Mouse (Mus musculus) hindbrain, embryonic 12.5 days (tissue): ENCODE data around the gene Lgi1. TPM values are rescaled to one million over a fixed set of nuclear protein-coding genes. Genes with fewer than 3 reads are reported as not detected.

ENCODE experiments used
- ATAC-seq: fragments of 200-750 bp; cut with Nextera tagmentation; 2 replicates; pipeline ENCODE4 v1.8.0; 2017; ENCODE audit warnings: moderate TSS enrichment; ENCODE audit not compliant: low FRiP score
- H3K27ac ChIP-seq: fragments of 300-500 bp; sonication (generic); 2 replicates; pipeline ENCODE4 v1.5.1; 2016; ENCODE audit warnings: mild to moderate bottlenecking
- H3K27me3 ChIP-seq: fragments of 300-500 bp; sonication (generic); 2 replicates; pipeline ENCODE4 v1.6.1; 2016; ENCODE audit warnings: mild to moderate bottlenecking
- H3K36me3 ChIP-seq: fragments of 300-500 bp; sonication (generic); 2 replicates; pipeline ENCODE4 v1.6.1; 2016; ENCODE audit warnings: mild to moderate bottlenecking
- H3K4me1 ChIP-seq: fragments of 300-500 bp; sonication (generic); 2 replicates; pipeline ENCODE4 v1.6.1; 2016
- H3K4me2 ChIP-seq: fragments of 300-500 bp; sonication (generic); replicated peaks from 2 replicates; pipeline ENCODE4 v1.6.1; 2016; ENCODE audit warnings: mild to moderate bottlenecking
- H3K4me3 ChIP-seq: fragments of 300-500 bp; sonication (generic); 2 replicates; pipeline ENCODE4 v1.5.1; 2016; ENCODE audit warnings: mild to moderate bottlenecking
- H3K9ac ChIP-seq: fragments of 300-500 bp; sonication (generic); 2 replicates; pipeline ENCODE4 v1.6.1; 2016; ENCODE audit warnings: mild to moderate bottlenecking, moderate library complexity
- H3K9me3 ChIP-seq: fragments of 300-500 bp; sonication (generic); replicated peaks from 2 replicates; pipeline ENCODE4 v1.6.1; 2016; ENCODE audit warnings: mild to moderate bottlenecking
- WGBS: fragments of 180-500 bp; shearing (Covaris S2); methylation state at CpG from one replicate; pipeline ENCODE4 v1.1.7; 2016; 5-methylcytosine and 5-hydroxymethylcytosine counted together
- polyA plus RNA-seq: library from polyadenylated mRNA; unstranded; fragments of >200 nt; fragmentation: Nextera tagmentation; extraction: Ambion mirVana; gene quantifications from 2 replicates; pipeline ENCODE4 v1.2.1, GENCODE M21; 2016

Lgi1 gene
- polyA plus RNA-seq, 1 experiment from 2014 or later: 5.2 TPM

DNA sequence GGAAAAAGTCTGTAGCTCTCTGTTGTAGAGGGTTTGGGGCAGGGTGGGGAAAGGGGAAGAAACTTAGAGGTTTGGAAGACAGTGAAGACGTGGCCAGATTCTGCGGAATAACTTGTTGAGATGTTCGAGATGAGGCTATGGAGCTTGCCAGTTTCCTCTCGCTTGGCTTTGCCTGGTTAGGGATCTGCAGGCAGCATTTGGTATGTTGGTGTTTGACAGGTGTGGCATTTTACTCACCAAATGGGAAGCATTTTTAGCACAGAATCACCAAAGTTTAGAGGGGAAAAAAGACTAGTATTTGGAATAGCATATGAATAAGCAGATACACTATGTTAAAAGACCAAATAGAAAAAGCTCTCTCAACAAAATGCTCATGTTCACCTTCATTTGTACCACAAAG lies 54.0 kb downstream of the Lgi1 start:
- Histone ChIP-seq H3K36me3 (no peaks in the 10 kb centered on the region), H3K4me3 (no peak overlapping the region), H3K9ac (no peak overlapping the region), H3K4me2 (no peak overlapping the region), H3K27me3 (no peaks in the 10 kb centered on the region), H3K9me3 (no peaks in the 10 kb centered on the region), H3K27ac (no peak overlapping the region), H3K4me1 (no peaks in the 10 kb centered on the region)
- 92% methylated on average over 4 of the region's 4 CpGs for WGBS
- no peak for ATAC-seq

- ATAC-seq: no peak
- no peak overlapping the region for H3K4me2 ChIP-seq
- H3K9me3 ChIP-seq: no peaks in the 10 kb centered on the region
- H3K27ac ChIP-seq: no peak overlapping the region
- H3K27me3 ChIP-seq: no peaks in the 10 kb centered on the region
- H3K36me3 ChIP-seq: no peaks in the 10 kb centered on the region
- 90% methylated on average over 4 of the region's 4 CpGs for WGBS
- peaks cover 3% of the 10 kb centered on the region for H3K4me1 ChIP-seq
- no peak overlapping the region for H3K9ac ChIP-seq
- no peak overlapping the region for H3K4me3 ChIP-seq
Observed at GRCm38 (mm10) chr19:38319168-38319567, 54.8 kb downstream of the Lgi1 start.

- no peak for ATAC-seq
- Histone ChIP-seq H3K27ac (no peak overlapping the region), H3K9ac (no peak overlapping the region), H3K36me3 (no peaks in the 10 kb centered on the region), H3K9me3 (no peaks in the 10 kb centered on the region), H3K4me2 (no peak overlapping the region), H3K27me3 (no peaks in the 10 kb centered on the region), H3K4me1 (peaks cover 4% of the 10 kb centered on the region), H3K4me3 (no peak overlapping the region)
- WGBS: 89% methylated on average over 5 of the region's 5 CpGs
Observed at GRCm38 (mm10) chr19:38320651-38321188, 56.4 kb downstream of the Lgi1 start.

DNA sequence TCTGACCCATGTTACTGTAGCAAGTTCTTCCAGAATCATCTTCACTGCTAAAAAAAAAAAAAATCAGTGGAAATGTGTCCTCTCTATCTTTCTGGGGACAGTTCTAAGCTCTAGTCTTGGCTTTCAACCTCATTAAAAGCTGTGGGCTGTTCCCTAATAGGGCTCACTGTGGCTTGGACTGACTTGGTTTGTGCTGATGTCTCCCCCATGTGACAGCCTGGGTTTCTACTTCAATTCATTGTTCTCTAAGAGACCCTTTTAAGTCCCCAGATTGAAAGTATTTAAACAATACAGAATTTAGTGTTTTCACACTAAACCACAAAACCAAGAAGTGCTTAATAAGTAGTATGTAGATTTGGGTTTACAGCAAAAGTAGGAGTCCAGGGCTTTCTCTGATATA lies 59.4 kb downstream of the Lgi1 start:
- Histone ChIP-seq H3K27me3 (no peaks in the 10 kb centered on the region), H3K4me1 (peaks cover 4% of the 10 kb centered on the region), H3K4me2 (no peak overlapping the region), H3K4me3 (no peak overlapping the region), H3K27ac (no peak overlapping the region), H3K9ac (no peak overlapping the region), H3K9me3 (no peaks in the 10 kb centered on the region), H3K36me3 (no peaks in the 10 kb centered on the region)
- ATAC-seq: no peak

DNA sequence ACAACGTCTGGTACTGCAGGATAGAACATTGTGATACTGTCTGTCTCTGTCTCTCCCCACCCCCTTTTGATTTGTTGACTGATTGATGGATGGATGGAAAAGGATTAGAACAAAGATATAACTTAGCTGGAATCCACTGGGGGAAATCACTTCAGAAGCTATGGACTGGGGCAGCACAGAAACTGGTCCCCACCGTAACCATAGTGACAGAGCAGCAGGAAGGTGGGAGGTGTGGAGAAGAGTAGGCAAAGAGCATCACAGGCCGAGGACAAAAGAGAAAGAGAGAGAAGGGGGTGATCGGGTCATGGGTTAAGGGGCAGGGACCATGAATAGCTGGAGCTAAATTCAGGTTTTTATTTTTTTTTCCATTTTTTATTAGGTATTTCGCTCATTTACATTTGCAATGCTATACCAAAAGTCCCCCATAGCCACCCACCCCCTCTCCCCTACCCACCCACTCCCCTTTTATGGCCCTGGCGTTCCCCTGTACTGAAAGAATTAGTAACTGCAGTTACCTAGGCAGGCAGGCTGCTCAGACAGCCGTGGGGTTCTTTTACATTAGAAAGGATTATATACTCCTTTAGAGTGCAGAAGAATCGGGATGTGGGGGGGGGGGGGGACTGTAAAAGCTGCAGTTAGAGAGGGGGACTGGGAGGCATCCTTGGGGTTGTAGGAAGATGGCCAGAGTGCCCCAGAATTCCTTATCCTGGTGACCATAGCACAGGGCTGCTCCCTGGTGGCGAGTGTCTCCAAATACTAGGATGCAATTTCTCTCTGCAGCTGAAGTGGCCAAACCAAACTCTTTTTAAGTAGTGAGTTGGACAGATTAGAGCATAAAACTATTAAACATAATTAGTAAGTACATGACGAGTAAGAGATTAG lies 60.1 kb downstream of the Lgi1 start:
- Histone ChIP-seq H3K9me3 (no peaks in the 10 kb centered on the region), H3K4me1 (peaks cover 4% of the 10 kb centered on the region), H3K27ac (no peak overlapping the region), H3K36me3 (no peaks in the 10 kb centered on the region), H3K4me3 (no peak overlapping the region), H3K4me2 (no peak overlapping the region), H3K9ac (no peak overlapping the region), H3K27me3 (no peaks in the 10 kb centered on the region)
- WGBS: 27% methylated on average over 10 of the region's 10 CpGs
- ATAC-seq: peak; percentile 68

DNA sequence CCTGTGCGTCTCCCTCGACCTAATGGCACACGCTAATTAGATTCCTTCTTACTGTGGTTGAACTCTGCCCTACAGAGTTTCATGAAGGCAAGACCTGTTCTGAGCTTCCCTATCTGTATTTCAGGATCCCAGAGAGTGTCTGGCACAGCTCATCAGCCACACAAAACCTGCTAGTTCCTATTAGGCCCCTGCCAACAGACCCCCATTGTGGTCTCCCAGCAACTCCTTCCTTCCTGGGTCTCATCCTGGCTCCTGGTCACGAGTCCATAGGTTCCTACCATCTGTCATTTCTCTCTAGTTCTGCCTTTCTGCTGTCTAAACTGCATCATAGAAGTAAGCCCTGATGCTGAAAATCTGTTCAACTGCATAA lies 60.7 kb downstream of the Lgi1 start:
- Histone ChIP-seq H3K27me3 (no peaks in the 10 kb centered on the region), H3K36me3 (no peaks in the 10 kb centered on the region), H3K4me3 (no peak overlapping the region), H3K4me1 (peaks cover 4% of the 10 kb centered on the region), H3K9me3 (no peaks in the 10 kb centered on the region), H3K9ac (no peak overlapping the region), H3K4me2 (no peak overlapping the region), H3K27ac (no peak overlapping the region)
- 65% methylated on average over 4 of the region's 4 CpGs for WGBS
- ATAC-seq: no peak

DNA sequence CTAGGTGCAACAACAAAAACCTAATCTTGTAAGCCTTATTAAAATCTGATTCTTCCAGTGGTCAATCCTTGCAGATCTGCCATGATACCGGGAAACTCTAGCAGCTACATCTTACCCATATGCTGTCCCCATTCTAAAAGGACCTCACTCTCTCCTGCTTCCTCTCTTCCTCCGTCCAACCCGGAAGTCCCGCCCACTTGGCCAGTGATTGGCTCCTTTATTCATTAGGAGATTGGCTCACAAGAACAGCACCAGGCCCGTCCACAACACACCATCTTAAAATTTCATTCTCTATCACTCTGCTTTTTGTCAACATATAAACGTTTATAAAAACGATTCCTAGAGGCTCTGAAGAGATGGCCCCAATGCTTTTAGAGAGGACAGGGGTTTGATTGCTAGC lies 61.5 kb downstream of the Lgi1 start:
- 83% methylated on average over 7 of the region's 7 CpGs for WGBS

DNA sequence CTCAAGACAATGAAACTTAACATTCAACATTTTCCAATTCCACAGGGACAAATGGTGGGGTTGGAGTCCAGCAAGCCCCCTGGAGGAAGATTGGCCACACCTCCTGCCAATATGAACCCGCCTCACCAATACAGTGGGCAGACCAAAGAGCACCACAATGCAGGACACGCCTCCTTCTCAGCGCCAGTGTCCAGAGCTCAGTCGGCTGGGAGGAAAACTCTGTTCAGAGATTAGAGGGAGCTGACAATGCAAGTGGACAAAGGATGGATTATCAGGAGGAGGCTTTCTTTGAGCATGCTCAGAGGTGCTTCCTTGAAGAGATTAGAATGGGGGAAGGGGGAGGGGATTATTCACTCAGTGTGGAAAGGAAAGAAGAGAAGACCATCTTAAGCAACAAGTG lies 62.7 kb downstream of the Lgi1 start:
- Histone ChIP-seq H3K4me2 (no peak overlapping the region), H3K4me3 (no peak overlapping the region), H3K9me3 (no peaks in the 10 kb centered on the region), H3K4me1 (peaks cover 4% of the 10 kb centered on the region), H3K27ac (no peak overlapping the region), H3K36me3 (no peaks in the 10 kb centered on the region), H3K9ac (no peak overlapping the region), H3K27me3 (no peaks in the 10 kb centered on the region)
- ATAC-seq: no peak
- WGBS: 43% methylated on average over 4 of the region's 4 CpGs

More for the DNA sequence above, 61.5 kb downstream of the Lgi1 start:
- Histone ChIP-seq H3K4me3 (no peak overlapping the region), H3K36me3 (no peaks in the 10 kb centered on the region), H3K9ac (no peak overlapping the region), H3K27ac (no peak overlapping the region), H3K4me2 (no peak overlapping the region), H3K27me3 (no peaks in the 10 kb centered on the region), H3K4me1 (peaks cover 4% of the 10 kb centered on the region), H3K9me3 (no peaks in the 10 kb centered on the region)
- no peak for ATAC-seq

DNA sequence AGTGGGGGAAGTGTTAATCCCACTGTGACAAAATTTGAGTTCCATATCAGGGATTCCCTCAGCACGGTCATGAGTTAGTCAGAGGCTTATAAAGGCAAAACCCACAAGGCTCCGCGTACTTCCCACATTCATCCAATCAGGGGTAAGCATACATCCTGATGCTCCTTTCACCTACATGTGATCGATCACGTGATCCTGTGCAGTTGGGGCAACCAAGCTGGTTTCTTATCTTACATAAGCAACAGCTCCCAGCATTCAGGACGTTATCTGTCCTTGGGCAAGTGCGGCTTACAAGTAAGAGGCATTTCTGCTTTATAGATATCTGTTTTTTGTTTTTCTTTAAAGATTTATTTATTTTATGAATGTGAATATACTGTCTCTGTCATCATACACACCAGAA lies 63.7 kb downstream of the Lgi1 start:
- H3K4me3 ChIP-seq: no peak overlapping the region
- ATAC-seq: no peak
- WGBS: 95% methylated on average over 7 of the region's 7 CpGs
- H3K9ac ChIP-seq: no peak overlapping the region
- H3K27me3 ChIP-seq: no peaks in the 10 kb centered on the region
- no peak overlapping the region for H3K4me2 ChIP-seq
- H3K4me1 ChIP-seq: peaks cover 4% of the 10 kb centered on the region
- no peaks in the 10 kb centered on the region for H3K36me3 ChIP-seq
- no peaks in the 10 kb centered on the region for H3K9me3 ChIP-seq
- H3K27ac ChIP-seq: no peak overlapping the region

- Histone ChIP-seq H3K9ac (no peak overlapping the region), H3K27ac (no peak overlapping the region), H3K36me3 (no peaks in the 10 kb centered on the region), H3K4me3 (no peak overlapping the region), H3K4me1 (peaks cover under 1% of the 10 kb centered on the region; the same call in 1 of the 2 replicates), H3K9me3 (no peaks in the 10 kb centered on the region), H3K27me3 (no peaks in the 10 kb centered on the region), H3K4me2 (no peak overlapping the region)
- ATAC-seq: no peak
- WGBS: 85% methylated on average over 5 of the region's 5 CpGs
Observed at GRCm38 (mm10) chr19:38329257-38329656, 64.9 kb downstream of the Lgi1 start.

DNA sequence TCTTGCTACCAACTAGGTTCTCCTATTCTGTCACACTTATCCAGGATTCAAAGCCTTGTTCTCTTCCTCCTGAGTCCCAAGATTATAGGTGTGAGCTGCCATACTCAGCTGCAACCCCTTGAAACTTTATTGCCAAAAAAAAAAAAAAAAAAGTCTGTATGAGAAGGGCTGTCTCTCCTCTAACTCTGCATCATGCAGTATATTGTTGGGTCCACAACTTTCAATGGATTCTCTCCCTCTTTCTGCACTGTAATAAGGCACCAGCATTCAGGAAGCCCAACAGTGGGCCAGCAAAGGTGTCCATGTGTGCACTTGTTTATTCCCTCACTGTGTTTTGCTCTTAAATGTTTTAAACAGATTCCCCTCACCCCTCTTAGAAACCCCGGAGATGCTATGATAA lies 66.7 kb downstream of the Lgi1 start:
- H3K27ac ChIP-seq: no peak overlapping the region
- 67% methylated on average over 1 of the region's 1 CpGs for WGBS
- H3K4me3 ChIP-seq: no peak overlapping the region
- no peak overlapping the region for H3K9ac ChIP-seq
- no peaks in the 10 kb centered on the region for H3K4me1 ChIP-seq
- H3K9me3 ChIP-seq: no peaks in the 10 kb centered on the region
- ATAC-seq: no peak
- H3K36me3 ChIP-seq: no peaks in the 10 kb centered on the region
- no peak overlapping the region for H3K4me2 ChIP-seq
- no peaks in the 10 kb centered on the region for H3K27me3 ChIP-seq

DNA sequence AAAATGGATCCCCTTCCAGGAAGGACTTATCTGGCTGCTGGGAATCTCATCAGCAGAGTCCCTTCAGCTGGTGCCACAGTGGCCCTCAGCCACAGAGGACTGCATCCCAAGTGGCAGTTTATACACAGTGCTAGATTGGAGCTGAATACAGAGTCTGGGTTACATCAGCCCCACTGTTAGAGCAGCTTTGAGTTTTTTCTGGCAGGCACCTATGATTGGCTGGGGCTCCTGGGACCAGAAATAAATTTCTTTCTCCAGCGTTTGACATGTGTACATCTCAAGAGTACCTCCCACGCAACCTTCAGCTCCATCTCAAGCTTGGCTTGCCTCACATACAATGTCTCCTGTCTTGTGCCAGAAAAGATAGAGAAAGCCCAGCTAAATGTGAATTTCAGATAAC lies 67.9 kb downstream of the Lgi1 start:
- Histone ChIP-seq H3K9ac (no peak overlapping the region), H3K27ac (no peak overlapping the region), H3K4me2 (no peak overlapping the region), H3K27me3 (no peaks in the 10 kb centered on the region), H3K4me3 (no peak overlapping the region), H3K4me1 (no peaks in the 10 kb centered on the region), H3K9me3 (no peaks in the 10 kb centered on the region), H3K36me3 (no peaks in the 10 kb centered on the region)
- ATAC-seq: no peak
- 82% methylated on average over 2 of the region's 2 CpGs for WGBS

DNA sequence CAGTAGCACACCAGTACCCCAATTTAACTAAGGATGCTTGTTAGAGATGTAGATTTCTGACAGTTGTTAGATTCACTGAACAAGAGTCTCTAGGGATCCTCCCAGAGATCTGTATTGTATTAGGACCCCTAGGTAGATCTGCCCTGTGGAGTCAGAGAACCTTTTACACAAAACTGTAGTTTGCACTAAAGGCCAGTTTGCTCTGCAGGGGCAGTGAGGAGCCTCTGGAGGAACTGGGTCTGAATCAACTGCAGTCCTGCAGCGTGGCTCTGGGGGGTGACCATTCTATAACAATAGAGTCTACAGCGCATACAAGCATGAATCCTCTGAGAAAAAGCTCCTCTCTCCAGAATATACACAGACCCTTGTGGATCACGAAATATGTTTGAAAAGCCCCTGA lies 68.5 kb downstream of the Lgi1 start:
- Histone ChIP-seq H3K9me3 (no peaks in the 10 kb centered on the region), H3K27me3 (no peaks in the 10 kb centered on the region), H3K27ac (no peak overlapping the region), H3K4me2 (no peak overlapping the region), H3K36me3 (no peaks in the 10 kb centered on the region), H3K4me1 (no peaks in the 10 kb centered on the region), H3K4me3 (no peak overlapping the region), H3K9ac (no peak overlapping the region)
- ATAC-seq: no peak
- WGBS: 58% methylated on average over 3 of the region's 3 CpGs
